Mouse (Mus musculus) cerebral cortex, adult 2 months (tissue): Measurements from ENCODE around the gene Phf21b.

ENCODE experiments used
- WGBS: fragments of 180-500 bp; shearing (Covaris S2); methylation state at CpG from one replicate; pipeline ENCODE4 v1.1.7; 2018; 5-methylcytosine and 5-hydroxymethylcytosine counted together

Phf21b gene

DNA sequence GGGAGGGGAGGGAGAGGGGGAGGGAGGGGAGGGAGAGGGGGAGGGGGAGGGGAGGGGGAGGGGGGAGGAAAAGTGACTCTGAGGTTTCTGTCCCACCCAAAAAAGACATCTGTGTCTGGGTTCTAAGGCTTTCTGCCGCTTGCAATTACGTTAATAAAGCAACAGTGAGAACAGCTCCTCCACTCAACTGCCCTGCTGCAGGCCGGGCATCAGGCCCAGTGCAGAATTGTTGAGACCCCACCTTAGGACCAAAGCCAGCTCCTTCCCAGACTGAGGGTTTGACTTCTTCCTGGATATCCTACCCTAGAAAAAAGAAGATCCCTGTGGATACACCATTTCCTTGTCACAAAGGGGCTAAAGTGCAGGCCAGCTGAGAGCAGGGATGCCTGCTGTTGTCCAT, 9.6 kb downstream of the Phf21b start:
- 47% methylated on average over 3 of the region's 3 CpGs for WGBS

DNA sequence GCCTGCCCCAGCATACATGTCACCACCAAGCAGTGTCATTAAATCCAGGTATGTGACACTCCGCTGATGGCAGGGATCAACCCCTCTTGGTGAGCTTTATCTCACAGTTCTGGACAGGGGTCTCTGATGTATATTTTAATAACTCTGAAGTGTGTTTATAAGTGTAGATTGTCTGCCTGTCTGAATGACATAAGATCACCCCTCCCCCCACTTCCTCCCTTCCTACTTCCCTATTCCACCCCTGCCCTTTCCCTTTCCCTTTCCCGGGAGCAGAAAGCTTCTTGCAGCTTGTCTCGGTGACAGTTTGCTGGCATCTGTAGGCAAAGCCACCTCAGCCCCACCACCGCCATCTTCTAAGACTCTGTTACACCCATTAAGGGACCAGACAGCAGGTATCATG, 11.0 kb downstream of the Phf21b start:
- WGBS, result 77% methylated on average over 4 of the region's 4 CpGs

DNA sequence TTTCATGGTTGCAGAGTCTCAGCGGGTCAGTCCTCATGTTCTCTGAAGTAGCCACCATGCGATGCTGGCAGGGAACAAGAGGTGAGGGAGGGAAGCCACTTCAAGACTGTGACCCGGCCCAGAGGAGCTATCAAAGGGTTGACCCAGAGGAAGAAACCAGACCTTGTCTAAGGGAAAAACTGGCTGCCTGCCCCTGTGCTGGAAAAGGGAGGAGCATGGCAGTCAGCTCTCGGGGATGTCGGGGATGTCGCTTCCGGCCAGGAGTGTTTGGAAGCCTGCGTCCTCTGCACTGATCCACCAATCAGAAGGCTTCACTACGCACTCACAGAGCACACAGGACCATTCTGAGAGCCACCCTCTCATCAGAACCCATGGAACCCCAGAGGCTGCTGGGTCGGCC, 12.8 kb downstream of the Phf21b start:
- WGBS, result 66% methylated on average over 10 of the region's 10 CpGs

DNA sequence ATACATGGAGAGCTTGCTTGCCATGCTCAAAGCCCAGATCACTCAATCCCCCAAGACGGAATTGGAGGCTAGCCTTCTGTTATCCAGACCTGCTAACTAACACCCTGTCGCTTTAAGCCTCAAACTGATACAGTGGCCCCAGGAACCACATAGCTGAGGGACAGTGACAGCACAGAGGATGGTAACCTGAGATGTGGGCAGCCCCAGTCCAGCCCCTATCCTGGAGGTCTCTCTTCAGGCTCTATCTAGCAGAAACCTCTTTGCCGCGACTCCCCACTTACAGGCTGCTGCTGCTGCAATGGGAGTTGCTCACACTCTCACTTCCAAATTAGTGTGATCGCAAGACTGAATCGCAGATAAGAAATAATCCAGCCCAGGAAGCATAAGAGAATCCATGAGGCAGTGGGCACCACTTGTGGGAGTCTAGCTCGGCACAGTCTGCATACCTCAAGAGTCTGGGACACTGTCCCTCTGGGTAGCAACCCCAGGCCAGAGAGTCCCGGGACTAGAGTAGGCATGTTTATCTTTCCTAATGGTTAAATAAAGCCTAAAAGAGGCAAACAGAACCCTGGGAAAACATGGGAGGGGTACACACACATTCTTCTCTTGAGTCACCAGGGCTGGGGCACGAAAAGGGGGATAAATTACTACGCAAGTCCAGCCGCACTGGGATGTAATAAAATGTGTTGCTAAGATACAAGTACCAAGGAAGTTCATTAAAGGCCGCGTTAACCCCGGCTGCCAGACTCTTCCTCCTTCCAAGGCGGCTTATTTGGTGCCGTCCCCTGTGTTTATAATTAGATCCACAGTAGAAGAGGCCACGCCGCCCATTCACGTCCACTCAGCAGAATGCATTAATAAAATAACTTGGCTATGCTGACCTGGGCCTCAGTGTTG, 13.7 kb downstream of the Phf21b start:
- WGBS, result 62% methylated on average over 19 of the region's 19 CpGs

DNA sequence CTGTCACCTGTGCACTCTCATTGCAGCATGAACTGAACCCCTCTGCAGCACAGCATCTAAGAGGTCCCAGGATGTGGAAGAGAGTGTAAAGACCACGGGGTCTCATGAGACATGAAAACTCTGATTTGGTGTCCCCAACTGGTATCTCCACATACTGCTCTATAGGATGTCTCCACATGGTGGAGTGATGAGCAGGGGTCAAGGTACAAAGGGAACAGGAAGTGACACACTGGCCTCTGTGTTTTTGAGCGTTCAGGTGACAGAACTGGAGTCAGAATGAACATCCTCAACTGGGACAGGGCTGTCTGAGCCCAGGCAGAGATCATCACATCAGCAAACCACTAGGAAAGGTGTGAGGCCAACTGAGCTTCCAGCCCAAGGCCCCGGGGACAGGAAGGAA, 15.3 kb downstream of the Phf21b start:
- 86% methylated on average over 3 of the region's 3 CpGs for WGBS

- WGBS, result 78% methylated on average over 3 of the region's 3 CpGs
Measured at GRCm38 (mm10) chr15:84839521-84839920, 16.3 kb downstream of the Phf21b start.

GRCm38 (mm10) chr15:84837896-84838295, 18.0 kb downstream of the Phf21b start:
- WGBS, result 91% methylated on average over 6 of the region's 6 CpGs

- WGBS, result 21% methylated on average over 15 of the region's 15 CpGs
Measured at GRCm38 (mm10) chr15:84829416-84829815, 26.4 kb downstream of the Phf21b start.

- 84% methylated on average over 12 of the region's 12 CpGs for WGBS
Measured at GRCm38 (mm10) chr15:84828603-84829002, 27.2 kb downstream of the Phf21b start.

- WGBS, result 82% methylated on average over 4 of the region's 4 CpGs
Measured at GRCm38 (mm10) chr15:84823086-84823485, 32.8 kb downstream of the Phf21b start.

DNA sequence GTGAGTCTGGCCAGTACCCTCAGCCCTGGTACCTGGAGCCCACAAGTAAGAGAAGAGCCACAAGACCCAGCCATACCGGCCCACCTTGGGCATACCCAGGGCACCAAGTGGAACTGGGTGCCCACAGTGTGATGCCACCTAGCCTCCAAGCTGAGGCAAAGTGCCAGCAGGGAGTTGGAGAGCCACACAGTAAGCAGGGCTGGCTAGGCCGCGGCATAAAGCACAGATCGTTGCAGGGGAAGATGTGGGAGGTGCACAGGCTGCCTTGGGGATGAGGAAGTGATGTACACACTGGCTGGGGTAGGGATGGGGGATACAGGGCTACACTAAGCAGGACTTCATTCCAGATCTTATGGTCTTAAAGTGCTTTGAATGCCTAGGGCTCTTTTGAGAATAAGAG, 35.0 kb downstream of the Phf21b start:
- 47% methylated on average over 4 of the region's 4 CpGs for WGBS

GRCm38 (mm10) chr15:84818284-84818683, 37.6 kb downstream of the Phf21b start:
- 66% methylated on average over 11 of the region's 11 CpGs for WGBS

- 71% methylated on average over 3 of the region's 3 CpGs for WGBS
Measured at GRCm38 (mm10) chr15:84817589-84817988, 38.3 kb downstream of the Phf21b start.

DNA sequence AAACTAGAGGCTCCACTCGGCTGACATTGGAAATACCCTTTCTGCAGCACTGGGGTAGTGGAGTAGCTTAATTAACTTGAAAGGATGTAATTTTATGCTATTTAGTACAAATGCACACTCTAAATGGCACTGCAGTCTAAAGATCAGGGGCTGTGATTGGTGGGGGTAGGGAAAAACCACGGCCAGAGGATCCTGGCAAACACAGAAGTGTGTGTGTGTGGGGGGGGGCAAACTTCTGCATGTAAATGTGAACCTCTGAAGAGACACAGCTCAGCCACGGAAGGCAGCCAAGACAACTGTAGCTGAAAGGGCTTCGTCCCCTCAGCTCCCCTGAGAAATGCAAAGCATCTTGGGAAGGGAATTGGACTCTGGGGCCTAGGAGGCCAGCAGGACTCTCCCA, 40.7 kb downstream of the Phf21b start:
- WGBS, result 60% methylated on average over 4 of the region's 4 CpGs

- WGBS, result 43% methylated on average over 11 of the region's 11 CpGs
Measured at GRCm38 (mm10) chr15:84812831-84813357, 43.0 kb downstream of the Phf21b start.

- WGBS, result 68% methylated on average over 5 of the region's 5 CpGs
Measured at GRCm38 (mm10) chr15:84811126-84811525, 44.7 kb downstream of the Phf21b start.

DNA sequence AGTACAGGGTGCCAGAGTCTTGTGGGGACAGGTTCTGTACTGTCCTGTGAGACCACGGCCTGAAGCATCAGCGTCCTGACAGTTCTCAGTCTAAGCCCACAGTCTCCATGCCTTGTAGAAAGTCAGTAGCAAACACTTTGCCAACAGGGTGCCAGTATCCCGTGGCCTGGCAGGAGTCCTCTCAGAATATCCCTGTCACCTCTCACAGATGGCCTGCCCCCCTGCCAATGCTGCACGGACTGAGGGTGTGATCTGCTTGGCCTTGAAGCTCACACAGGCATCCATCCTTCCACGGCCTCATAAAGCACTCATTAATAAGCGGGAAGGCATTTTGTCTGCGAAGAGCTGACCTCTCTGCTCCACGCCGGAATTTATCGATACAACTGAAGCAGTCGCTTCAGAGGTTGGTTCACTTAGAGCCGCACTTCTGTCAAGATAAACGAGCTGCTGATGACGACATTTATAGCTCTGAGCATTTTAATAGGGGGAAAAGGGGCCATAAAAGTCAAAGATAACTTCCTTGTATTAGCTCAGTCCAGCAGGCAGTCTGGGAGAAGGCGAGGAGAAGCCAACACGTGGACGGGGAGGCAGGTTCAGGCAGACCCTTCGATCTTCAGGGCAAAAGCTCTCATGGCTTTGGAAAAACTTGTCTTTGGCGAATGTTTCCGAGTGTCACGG, 46.4 kb downstream of the Phf21b start:
- 80% methylated on average over 21 of the region's 21 CpGs for WGBS

DNA sequence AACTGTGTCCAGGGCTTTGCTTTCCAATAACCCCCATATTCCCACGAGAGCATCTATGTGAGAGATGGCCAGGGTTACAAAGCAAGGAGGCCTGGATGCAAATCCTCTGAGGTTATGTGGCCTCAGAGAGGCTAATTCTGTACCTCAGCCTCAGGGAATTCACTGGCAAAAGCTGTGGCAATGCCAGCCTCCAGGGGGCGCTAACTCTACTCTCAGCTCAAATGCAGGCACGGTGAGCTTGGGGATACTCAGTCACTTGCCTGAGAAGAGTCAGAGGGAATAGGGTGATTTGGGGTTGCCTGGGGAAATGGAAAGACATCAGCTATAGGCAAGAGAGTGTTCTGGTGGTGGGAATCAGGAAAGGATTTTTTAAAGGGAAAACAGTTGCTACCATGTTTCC, 52.2 kb downstream of the Phf21b start:
- WGBS, result 45% methylated on average over 3 of the region's 3 CpGs

GRCm38 (mm10) chr15:84800132-84800531, 55.7 kb downstream of the Phf21b start:
- 64% methylated on average over 5 of the region's 5 CpGs for WGBS

- WGBS, result 77% methylated on average over 5 of the region's 5 CpGs
Measured at GRCm38 (mm10) chr15:84793649-84794048, 62.2 kb downstream of the Phf21b start.

DNA sequence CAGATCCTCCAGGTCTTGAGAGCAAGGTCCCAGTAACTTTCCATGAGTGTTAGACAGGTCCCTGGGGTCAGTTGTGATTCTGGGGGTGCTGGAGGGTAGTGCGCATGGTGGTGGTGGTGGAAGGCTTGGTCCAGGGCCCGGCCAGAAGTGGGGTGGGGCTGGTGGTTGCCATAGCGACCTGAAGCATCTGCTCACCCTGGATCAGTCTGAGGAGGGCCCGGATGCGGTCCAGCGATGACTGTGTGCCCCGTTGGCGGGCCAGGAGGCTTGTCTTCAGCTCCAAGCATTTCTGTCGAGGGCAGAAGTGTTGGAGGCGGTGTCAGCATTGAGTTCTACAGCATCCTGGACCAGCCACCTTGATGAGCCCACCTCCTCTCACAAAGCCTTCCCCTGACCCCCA, 68.7 kb downstream of the Phf21b start:
- 83% methylated on average over 10 of the region's 10 CpGs for WGBS

- 95% methylated on average over 16 of the region's 16 CpGs for WGBS
Measured at GRCm38 (mm10) chr15:84784812-84785211, 71.0 kb downstream of the Phf21b start.

DNA sequence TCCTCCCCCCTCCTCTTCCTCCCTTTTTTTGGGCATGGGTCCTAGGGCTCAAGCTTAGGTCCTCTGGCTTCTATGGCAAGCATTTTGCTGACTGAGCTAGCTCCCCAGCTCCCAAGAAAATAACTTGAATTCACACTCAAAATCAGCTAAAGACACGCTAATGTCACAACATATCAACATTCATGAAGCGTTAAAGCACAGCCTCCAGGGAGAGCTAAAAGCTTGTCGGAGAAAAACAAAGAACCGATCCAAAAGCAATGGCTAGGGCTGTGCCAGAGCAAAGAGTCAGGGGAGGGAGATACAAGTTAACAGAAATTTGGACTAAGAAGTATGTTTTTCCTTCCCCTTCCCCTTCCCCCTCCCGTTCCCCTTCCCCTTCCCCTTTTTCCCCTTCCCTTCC, 77.3 kb downstream of the Phf21b start:
- 28% methylated on average over 5 of the region's 5 CpGs for WGBS
